Mouse (Mus musculus) layer of hippocampus, adult 11-12 months (tissue): ENCODE measurements at regions not wholly inside any gene's neighbourhood (a gene's known extent, or its start where the extent isn't known, plus 50 kb on each side); places are given as distances from the start of the nearest gene placed in this dataset.

ENCODE experiments used
- DNase-seq: peaks from one replicate; pipeline ENCODE4 v3.0.0; 2022; ENCODE audit warnings: low spot score

DNA sequence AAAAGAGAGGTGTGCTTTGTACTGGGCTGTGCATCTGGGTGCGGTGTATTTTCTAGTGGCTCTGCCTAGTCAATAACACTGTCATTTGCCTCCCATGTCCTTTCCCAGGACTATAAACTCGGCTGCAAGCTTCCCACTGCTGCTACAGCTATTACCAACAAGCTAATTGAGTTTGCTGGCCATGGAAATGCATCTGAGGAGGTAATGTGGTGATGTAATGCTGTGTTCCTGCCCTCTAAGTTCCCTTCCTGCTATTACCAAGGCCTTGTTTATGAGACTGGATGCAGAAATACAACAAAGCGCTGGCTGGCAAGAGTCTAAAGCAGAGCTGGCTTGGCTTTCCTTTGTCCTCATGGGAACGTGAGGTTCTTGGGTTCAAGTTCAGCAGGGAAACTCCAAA is 533.0 kb upstream of the Castor2 start:
- no peak for DNase-seq

DNA sequence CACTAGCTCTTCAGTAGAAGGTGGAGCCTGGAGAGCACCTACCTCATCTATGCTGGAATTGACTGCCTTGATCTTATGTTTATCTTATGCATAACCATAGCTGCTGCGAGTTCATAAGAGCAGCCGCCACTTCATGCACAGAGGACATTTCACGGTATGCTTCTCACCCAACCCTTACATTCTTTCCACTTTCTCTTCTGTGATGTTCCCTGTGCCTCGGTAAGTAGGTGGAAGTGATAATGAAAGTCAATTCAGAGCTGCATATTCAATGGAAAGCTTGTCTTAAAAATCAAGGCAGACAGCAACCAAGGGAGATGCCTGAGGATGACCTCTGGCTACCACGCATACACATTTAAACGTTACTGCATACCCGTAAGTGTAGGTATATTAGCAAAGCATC is 548.9 kb upstream of the Castor2 start:
- no peak for DNase-seq

DNA sequence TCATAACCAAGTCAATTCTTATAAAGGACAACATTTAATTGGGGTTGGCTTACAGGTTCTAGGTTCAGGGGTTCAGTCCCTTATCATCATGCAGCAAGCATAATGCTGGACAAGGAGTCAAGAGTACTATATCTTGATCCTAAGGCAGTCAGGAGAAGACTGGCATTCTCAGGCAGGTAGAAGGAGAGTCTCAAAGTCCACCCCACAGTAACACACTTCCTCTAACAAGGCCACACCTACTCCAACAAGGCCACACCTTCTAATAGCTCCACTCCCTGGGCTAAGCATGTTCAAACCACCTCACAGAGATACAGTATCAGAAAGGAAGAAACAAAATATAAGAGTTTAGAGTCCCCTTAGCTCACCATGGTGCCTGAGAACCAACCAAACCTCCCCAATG is 557.3 kb upstream of the Castor2 start:
- DNase-seq: no peak

DNA sequence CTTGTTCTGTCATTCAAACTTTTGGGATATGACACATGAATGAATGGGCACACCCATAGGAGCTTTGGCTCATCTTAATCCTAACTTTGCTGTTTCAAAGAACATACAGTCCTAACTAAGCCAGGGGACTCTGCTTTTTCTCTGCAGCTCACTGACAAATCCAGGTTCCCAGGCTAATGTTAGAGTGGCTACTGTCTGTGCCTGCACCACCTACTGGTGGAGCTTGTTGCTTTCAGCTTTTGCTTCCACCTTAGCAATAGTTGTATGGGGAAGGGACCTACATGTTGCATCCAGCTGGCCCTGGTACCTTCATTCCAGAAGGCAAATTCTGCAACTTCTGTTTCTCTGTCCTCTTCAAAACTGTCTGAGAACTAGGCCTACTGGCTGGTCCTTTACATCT is 566.8 kb upstream of the Castor2 start:
- DNase-seq: peak; percentile 6

DNA sequence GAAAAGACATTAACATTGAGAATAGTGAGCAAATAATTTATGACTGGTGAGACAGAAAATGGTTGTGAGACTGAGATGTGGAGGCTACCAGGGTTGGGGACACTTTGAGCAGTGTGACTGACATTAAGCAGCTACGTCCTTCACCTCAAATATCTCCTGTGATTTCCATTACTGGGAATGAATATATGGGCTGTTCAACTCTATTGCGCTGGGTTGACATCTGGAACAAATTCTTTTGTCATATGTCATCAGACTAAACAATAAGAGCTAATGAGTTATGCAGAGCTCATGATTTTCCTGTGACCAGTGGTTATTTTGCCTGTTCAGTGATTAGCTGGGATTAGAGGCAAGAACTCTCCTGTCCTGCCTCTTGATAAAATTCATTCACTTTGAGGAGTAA is 593.9 kb upstream of the Castor2 start:
- DNase-seq: no peak

DNA sequence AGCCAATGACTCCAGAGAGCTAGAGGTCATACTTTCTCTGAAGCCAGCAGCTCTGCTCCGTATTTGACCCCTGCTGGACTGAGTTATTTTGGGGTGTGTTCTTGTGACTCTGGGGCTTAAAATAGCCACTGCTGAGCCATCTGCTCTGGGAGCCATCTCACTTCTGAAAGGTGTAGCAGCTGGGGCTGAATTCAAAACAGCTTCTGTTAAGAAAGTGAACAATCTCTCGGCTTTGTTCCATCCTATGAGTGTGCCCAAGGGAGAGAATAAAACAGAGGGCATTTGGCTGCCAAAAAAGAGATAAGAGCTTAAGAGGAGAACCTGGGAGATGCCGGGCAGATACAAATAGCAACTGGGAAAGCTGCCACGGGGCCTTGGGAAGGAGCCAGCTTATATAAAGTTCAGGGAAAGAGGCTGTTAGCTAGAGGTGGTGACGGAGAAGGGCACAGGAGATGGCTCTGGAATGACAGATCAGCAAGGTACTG is 611.7 kb upstream of the Castor2 start:
- DNase-seq: peak; percentile 80

DNA sequence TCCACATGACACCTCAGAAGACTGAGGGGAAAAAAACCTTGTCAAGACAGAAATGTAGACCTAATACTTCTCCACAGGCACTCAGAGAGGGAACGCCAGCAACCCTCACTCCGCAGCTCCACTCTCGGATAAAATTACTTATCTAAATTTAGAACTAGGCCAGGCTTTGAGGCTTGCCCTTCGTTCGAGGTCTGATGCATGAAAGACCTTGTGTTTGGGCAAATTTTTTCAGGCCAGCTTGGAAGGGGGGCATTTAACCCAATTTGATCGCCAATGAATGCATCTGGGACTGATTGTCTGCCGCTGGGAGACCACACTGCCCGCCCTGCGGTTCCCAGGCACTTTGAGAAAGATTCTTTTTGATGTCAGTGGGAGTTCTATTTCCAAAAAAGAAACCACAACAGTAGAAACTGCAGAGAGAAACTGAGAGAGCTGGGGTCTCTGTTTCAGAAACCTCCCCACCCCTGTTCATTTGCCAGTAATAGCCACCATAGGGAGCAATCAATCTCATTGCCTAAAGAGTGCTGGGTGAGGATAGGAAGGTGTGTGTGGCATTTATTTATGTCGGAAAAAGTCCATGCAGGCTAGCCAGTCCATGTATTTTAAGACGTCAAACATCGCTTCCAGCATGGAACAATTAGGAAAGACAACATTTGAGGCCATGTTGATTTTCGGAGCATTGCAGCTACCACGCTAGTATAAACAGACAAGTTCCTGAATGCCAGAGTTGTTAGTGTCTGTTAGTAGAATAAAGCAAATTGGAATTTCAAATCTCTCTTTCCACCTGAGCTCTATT is 617.0 kb upstream of the Castor2 start:
- peak; percentile 21 for DNase-seq

DNA sequence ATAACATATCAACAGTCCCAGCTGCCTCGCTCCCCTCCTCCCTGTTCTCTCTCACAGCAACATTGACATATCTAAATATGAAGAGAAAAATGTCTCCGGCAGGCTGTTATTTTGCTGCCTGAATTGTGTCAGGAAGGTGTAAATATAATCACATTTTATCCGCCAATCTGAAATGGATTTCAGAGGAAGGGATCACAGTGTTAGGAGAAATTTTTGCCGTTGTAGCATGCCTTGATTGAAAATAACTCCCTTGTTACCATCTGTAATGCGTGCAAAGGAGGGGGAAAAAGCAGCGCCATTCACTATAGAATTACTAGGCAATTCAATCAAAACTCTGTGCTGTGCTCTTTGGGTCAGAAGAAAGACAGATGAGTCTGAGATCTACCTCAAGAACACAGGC is 620.3 kb upstream of the Castor2 start:
- no peak for DNase-seq

DNA sequence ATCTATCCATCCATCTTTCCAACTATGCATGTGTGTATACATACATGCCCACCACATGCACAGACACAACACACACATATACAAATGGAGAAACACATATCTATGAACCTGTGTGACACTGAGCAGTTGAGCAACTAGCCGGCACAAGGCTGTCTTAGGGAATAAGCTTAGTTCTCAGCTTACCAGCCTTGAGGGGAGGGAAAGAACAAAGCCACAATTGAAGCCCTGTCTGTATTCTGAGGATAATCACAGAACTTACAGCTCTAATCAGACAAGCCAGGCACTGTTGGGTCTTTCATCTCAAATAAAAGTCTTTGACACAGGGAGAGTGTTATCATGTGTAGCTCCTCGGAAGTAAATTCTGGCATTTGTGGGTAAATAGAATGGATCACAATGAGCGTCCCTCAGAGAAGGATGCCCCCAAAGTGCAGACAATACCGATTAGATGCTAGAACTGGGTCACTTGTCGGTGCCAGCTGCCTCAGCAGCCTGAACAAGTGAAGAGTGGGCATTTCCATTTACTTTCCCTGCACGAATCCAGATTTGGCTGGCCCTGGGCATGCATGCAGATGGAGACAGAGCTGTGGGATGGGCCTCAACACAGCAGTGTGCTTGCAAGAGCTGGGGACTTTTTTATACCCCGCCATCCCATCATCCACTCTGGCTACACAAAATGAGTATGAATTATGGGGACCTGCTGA is 646.0 kb upstream of the Castor2 start:
- peak; percentile 60 for DNase-seq

DNA sequence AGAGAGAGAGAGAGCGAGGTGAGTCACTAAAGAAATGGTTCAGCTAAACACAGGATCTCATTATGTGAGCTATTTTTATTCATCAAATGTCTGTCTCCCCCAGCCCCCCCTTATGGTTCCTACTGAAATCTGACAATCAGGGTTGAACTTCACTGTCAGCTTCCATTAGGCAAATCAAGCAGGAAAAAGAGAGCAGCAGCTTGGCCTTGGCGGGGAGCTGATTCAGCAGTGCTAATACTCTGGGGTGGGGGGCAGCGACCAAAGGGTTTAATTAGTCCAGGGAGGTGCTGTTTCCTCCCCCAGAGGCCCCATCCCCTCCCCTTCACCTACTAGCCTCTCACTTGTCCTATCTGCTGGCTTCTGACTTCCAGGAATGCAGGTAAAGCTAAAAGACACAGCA is 649.6 kb upstream of the Castor2 start:
- no peak for DNase-seq

DNA sequence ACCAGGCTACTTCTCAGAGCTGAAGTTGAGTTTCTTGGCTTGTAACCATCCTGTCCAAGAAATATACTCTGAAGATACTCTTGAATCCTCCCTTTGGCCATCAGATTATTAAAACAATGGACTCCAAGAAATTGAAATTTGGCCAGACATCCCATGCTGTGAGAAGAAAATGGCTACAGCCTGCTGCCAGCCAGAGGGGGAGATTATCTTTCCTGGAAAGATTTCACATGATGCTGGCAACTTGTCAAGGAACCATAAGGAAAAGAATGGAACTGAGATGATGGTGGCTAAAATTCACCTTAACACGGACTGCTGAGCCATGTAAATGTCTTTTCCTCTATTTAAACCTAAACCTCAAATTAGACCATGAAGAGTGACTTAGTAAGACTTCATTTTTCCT is 698.7 kb upstream of the Castor2 start:
- no peak for DNase-seq

DNA sequence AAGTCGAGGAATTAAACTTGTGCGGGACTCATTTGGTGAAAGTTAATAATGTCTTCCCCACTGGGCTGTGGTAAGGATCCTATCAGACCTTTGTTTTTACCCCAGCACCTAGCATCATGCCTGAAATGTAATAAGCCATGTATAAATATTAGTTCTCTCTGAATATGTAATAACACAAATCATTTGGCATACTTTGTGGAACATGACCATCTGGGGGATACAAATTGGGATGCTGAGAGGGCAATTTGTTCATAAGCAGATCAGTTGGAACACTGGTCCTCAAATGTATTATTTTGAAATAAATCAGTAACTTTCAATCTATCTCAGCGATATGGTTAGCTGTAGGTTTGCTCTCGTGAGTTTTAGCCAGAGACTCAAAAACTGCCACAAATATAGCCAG is 709.6 kb upstream of the Castor2 start:
- peak; percentile 8 for DNase-seq

DNA sequence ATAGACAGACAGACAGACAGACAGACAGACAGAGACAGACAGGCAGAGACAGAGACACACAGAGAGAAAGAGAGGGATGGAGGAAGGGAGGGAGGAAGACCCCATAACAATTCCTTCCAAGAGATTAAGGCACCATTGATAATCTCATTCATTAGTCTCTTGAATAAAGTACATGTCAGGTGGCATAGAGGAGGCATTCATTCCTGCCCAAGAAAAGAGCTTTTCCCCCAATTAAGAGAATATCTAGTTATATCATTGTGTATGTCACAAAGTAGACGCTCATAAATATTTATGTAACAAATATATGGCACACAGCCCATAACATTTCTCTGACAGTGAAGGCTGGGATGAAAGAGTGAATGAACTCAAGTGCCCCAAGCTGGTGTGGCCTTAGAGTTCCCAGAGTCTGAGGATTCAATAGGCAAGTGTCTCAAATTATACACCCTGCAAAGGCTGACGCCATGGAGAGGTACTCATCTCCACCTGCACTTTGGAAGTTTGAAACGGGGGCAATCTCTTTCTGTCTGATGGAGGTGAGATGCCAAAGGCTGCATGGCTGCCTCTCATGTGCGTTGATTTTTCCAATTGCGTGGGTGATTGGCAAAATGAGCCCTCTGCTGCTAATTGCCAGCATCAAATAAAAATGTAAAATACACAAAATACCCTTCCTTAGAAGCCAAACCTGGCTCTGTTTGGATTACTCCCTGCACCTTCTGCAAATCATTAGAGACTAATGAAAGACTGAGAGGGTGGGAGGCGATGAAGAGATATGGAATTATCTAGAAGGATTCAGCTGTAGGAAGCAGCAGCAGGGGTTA is 710.3 kb upstream of the Castor2 start:
- DNase-seq: peak; percentile 7

DNA sequence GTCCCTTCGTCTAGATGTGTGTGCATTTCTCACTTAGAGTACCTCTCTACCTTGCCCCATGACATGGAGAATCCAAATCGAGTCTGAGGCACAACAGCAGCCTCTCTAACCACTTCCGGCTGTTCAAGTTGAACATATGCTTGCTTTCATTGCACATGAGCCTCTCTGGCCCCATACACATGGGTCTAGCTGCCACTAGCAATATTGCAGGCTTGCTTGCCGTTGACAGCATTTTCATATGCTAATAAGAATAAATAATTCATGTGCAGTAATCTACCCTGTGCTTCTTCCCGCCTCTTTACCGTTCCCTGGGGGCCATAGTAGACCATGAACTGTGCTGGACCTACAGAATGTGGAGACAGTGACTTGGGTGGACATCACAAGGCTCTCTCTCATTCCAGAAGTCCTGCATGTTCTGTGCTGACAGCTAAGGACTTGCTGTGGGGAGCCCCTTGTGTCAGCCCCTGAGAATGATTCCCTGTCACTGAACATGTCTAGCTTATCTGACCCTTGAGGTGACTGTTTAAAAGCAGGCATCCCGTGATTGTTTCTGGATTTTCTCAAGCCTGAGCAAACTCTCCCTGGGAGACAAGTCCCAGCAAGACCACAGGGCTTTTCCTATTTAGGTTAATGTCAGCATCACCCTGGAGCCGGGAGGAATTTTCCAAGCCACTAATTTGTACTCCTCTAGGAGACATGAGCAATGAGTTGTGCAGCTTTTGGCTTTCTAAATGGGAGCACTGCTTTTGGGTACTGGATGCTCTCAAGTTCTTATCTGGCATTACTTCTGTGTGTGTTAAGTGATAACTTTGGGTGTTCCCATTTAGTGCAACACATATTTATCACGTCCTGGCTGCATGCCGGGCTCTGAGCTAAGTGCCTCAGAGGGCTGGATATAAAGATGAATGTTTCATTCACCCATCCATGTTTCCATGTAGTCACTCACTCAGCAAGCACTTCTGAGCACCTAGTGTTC is 713.8 kb upstream of the Castor2 start:
- DNase-seq: no peak

DNA sequence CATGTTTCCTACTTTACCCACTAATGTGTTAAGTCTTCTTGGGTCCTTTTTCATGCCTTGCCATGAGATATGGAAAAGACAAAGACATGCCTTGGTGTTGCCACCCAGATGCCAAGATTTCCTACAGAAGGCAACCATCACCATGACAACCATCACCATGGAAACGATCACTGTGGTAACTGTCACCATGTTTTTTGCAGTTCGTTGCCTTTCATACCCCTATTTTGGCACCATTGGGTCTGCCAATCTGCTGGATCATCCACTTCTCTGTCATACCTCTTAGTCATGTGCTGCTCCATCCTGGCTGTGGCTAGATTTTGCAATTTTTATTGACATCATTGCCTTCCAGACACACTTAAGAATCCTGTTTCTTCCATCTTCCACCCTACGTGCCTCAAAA is 733.7 kb upstream of the Castor2 start:
- DNase-seq: peak; percentile 82

DNA sequence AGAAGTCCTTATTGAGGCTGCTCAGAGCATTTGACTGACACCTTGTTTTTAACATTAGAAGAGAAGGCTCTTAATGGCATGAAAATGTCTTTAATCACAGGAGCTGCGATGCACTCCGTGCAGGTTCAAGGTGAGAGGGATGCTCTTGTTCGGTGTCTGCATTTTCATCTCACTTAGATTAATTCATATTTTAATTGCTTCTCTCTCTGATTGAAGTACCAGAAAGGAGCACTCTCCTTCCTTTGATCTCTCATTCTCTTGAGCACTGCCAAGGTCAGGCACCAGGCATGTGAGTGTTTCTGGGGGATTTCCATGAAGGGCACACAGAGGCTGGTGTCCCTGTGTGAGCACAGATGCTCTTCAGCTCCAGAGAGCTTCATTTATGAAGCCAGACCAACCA is 752.0 kb upstream of the Castor2 start:
- no peak for DNase-seq

DNA sequence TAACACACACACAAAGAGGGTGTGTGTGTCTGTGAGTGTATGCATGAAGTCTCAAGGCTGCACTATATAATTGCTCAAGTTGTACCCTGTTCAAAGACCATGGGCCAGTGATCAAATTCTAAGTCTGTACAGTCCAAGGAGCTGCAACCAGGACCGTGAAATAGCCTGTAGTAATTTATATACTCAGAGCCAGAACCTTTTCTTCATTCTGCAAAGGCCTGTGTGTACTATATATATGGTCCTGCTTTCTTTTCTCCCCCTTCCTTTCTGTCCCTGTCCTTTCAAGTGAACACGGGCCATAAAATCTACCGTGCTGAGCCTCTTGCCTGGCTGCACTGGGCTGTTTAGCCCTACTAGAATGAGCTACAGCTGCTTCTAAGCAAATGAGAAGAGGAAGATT is 757.5 kb upstream of the Castor2 start:
- no peak for DNase-seq

DNA sequence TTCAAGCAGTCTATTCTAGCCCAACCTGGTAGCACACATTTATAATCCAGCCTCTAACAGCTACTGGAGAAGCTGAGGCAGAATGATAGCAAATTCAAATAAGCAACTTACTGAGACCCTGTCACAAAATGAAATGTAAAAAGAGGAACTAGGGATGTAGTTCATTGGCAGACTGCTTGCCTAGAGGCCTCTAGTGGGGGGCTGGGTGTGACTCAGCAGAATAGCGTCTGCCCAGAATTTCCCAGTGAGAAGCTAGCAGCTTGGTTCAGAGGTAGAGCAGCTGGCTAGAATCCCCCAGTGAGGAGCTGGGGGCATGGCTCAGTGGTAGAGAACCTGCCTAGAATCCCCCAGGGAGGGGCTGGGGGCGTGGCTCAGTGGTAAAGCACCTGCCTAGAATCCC is 777.5 kb upstream of the Auts2 start:
- DNase-seq: peak; percentile 17

DNA sequence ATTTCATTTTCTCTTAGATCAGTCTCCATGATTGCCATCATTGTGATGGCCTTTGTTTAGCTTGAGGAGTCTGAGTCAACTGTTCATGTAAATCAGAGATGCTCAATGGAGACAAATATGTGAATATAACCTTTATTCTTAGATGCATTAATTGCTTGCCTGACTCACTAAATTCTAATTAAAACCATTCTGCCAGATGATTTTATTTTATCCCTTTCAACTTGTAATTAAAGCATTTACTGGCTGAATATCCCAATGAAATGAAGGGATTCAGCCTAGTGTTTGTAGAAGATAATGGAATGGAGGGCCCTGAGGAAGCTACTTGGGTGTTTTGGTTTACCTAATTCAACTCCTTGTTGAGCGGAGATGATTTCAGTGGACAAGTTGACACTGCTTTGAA is 777.1 kb upstream of the Auts2 start:
- no peak for DNase-seq

DNA sequence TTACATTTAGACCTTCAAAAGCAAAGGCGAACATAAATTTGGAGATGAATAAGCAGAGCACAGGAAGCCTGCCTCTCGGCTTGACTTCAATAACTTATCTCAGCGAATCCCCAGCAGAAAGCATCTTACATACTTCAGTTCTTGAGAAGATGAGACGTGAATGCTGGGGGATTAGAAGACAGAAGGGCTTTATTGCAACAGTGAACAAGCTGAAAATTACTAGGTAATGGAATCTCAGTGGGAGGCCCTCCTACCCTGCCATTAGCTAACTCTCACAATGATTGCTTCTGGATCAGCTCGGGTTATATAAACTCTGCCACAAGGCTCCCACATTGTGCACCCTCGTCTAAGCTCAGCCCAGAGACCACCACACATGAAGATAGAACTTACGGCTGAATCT is 770.9 kb upstream of the Auts2 start:
- no peak for DNase-seq
